Mouse (Mus musculus): ENCODE data around the gene Rprd1b. TPM values are rescaled to one million over a fixed set of nuclear protein-coding genes. Genes with fewer than 3 reads are reported as not detected.
A peak's percentile ranks its signal among the peaks of the same experiment; 100 is the strongest.

Gene Rprd1b
- total and polyA plus RNA-seq, 2 experiments from 2014 or later = 20.5 to 20.8 TPM

DNA sequence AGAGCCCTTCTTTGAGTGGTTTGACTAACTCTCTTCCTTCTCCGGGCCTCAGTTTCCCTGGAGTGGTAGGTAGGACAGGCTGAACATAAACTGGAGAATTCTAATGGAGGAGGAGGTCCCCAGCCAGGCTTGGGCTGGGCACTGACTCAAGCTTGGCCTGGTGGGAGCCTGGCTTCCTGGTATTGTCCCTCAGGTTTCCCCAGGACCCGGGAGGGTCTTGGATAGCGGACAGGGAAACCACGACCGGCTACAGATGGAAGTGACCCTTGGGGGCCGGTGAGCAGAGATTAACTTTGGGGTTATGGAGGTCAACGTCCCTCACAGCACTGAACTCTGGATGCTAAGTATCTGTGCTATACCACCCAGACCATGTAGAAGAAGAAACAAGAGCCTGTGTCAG lies 113.0 kb downstream of the Rprd1b start:
- Histone ChIP-seq H3K27me3 (ENCODE audit: insufficient read depth, low read length) (peaks cover 5% of the 10 kb centered on the region; the same call in 1 of the 2 replicates), H3K4me2 (ENCODE audit: low read depth, low read length, poor library complexity, severe bottlenecking) (no peak overlapping the region), H3K36me3 (ENCODE audit: insufficient read depth, low read length) (no peaks in the 10 kb centered on the region; the same call in 1 of the 2 replicates), H3K4me3 (ENCODE audit: low read depth, low read length) (no peak overlapping the region), H3K4me1 (ENCODE audit: insufficient read depth, low read length) (no peaks in the 10 kb centered on the region), H3K27ac (ENCODE audit: low read depth, low read length) (no peak overlapping the region), H3K9ac (replicated peaks; ENCODE audit: low read length, poor library complexity, severe bottlenecking) (no peak overlapping the region), H3K9me3 (ENCODE audit: low read length) (no peaks in the 10 kb centered on the region)
- 74% methylated on average over 7 of the region's 7 CpGs for WGBS
- DNase-seq (ENCODE audit: low spot score) (no peak), ATAC-seq (ENCODE audit: low FRiP score) (no peak)
- TF ChIP-seq CTCF (IDR thresholded peaks at IDR 0.05) = no peak

DNA sequence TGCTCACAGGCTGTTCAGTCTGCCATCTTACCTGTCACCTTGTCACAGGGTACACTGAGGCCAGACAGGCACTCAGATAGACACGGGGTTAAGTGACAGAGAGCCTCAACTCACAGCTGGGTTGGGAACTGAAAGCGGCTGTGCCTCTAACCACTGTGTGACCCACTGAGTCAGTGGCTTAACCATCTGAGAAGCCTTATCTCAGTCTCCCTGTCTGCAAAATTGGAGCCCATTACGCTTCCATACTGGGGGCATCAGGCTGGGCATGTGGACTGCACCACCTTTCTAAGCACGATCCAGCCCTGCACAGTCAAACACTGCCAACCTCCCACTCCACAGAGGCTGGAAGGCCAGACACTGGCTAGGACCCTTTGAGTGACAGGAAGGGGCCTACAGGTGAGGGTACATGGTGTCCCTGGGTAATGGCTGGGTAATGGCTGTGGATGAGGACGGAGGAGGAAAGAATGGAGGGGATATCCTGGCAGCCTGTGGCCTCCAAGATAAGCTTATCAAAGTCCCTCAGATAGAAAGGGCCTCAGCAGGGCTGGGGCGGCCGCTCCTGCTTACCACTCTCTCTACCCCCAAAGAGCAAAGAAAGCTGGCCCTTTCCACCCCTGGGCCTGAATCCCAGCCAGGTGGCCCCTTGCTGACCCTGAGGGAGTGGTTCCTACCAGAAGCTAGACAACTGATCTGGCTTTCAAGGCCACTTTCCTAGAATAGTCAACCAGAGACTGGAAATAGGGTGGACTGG lies 113.6 kb downstream of the Rprd1b start:
- no peak for DNase-seq (ENCODE audit: low spot score)
- Histone ChIP-seq H3K4me2 (ENCODE audit: low read depth, low read length, poor library complexity, severe bottlenecking) (no peak overlapping the region), H3K9me3 (ENCODE audit: low read length) (no peaks in the 10 kb centered on the region), H3K4me3 (ENCODE audit: low read depth, low read length) (no peak overlapping the region), H3K27me3 (ENCODE audit: insufficient read depth, low read length) (peaks cover 5% of the 10 kb centered on the region; the same call in 1 of the 2 replicates), H3K9ac (replicated peaks; ENCODE audit: low read length, poor library complexity, severe bottlenecking) (no peak overlapping the region), H3K4me1 (ENCODE audit: insufficient read depth, low read length) (no peaks in the 10 kb centered on the region), H3K36me3 (ENCODE audit: insufficient read depth, low read length) (no peaks in the 10 kb centered on the region; the same call in 1 of the 2 replicates), H3K27ac (ENCODE audit: low read depth, low read length) (no peak overlapping the region)
- no peak for TF ChIP-seq CTCF (IDR thresholded peaks at IDR 0.05)
- ATAC-seq (ENCODE audit: low FRiP score) = no peak
- WGBS = 89% methylated on average over 7 of the region's 7 CpGs

DNA sequence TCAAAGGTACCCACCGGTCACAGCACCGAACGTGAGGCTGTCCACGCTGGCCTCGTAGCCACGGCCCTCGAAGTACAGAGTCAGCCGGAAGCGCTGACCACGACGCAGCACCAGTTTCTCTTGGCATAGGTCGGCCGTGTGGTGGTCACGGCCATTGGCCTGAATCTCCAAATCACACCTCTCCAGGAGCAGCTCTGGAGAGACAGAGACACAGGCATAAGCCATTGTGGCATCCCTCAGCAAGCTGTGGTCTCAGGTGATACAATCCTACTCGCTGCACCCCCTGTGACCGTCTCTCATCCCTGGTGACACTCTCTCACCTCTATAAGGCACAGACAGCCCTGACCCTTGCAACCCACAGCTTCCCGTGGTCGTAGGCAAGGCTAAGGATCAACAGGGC lies 114.7 kb downstream of the Rprd1b start:
- no peak overlapping the region for H3K27ac ChIP-seq (ENCODE audit: low read depth, low read length)
- no peak for ATAC-seq (ENCODE audit: low FRiP score)
- H3K4me2 ChIP-seq (ENCODE audit: low read depth, low read length, poor library complexity, severe bottlenecking) = no peak overlapping the region
- DNase-seq (ENCODE audit: low spot score) = no peak
- H3K27me3 ChIP-seq (ENCODE audit: insufficient read depth, low read length) = peaks cover 5% of the 10 kb centered on the region; the same call in 1 of the 2 replicates
- no peaks in the 10 kb centered on the region; the same call in 1 of the 2 replicates for H3K36me3 ChIP-seq (ENCODE audit: insufficient read depth, low read length)
- H3K9me3 ChIP-seq (ENCODE audit: low read length) = no peaks in the 10 kb centered on the region
- no peak for TF ChIP-seq CTCF (IDR thresholded peaks at IDR 0.05)
- WGBS = 79% methylated on average over 18 of the region's 18 CpGs
- 0 out of 2 replicates have a peak overlapping the region, but pooled peaks have one; percentile 19 for H3K9ac ChIP-seq (replicated peaks; ENCODE audit: low read length, poor library complexity, severe bottlenecking)
- H3K4me3 ChIP-seq (ENCODE audit: low read depth, low read length) = no peak overlapping the region
- no peaks in the 10 kb centered on the region for H3K4me1 ChIP-seq (ENCODE audit: insufficient read depth, low read length)

DNA sequence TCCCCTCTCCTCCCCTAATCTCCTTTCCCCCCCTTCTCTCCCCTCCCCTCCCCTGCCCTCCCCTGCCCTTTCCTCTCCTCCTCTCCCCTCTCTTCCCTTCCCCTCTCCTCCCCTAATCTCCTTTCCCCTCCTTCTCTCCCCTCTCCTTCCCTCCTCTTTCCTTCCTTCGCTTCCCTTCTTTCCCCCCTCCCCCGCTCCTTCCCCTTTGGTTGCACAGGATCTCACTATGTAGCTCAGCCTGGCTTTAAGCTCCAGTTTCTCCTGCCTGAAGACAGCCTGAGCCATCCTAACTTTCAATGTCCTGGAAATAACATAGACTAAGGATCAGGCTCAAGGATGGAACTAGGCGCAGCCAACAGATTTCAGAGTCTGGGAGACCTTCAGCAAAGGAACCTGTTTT lies 115.5 kb downstream of the Rprd1b start:
- ATAC-seq (ENCODE audit: low FRiP score) (no peak), DNase-seq (ENCODE audit: low spot score) (no peak)
- H3K27me3 ChIP-seq (ENCODE audit: insufficient read depth, low read length) = peaks cover 5% of the 10 kb centered on the region; the same call in 1 of the 2 replicates
- TF ChIP-seq CTCF (IDR thresholded peaks at IDR 0.05) = no peak
- no peaks in the 10 kb centered on the region for H3K9me3 ChIP-seq (ENCODE audit: low read length)
- H3K27ac ChIP-seq (ENCODE audit: low read depth, low read length) = no peak overlapping the region
- no peak overlapping the region for H3K4me2 ChIP-seq (ENCODE audit: low read depth, low read length, poor library complexity, severe bottlenecking)
- H3K36me3 ChIP-seq (ENCODE audit: insufficient read depth, low read length) = no peaks in the 10 kb centered on the region
- H3K4me1 ChIP-seq (ENCODE audit: insufficient read depth, low read length) = no peaks in the 10 kb centered on the region
- no peak overlapping the region for H3K4me3 ChIP-seq (ENCODE audit: low read depth, low read length)
- 50% methylated on average over 3 of the region's 3 CpGs for WGBS
- no peak overlapping the region for H3K9ac ChIP-seq (replicated peaks; ENCODE audit: low read length, poor library complexity, severe bottlenecking)

DNA sequence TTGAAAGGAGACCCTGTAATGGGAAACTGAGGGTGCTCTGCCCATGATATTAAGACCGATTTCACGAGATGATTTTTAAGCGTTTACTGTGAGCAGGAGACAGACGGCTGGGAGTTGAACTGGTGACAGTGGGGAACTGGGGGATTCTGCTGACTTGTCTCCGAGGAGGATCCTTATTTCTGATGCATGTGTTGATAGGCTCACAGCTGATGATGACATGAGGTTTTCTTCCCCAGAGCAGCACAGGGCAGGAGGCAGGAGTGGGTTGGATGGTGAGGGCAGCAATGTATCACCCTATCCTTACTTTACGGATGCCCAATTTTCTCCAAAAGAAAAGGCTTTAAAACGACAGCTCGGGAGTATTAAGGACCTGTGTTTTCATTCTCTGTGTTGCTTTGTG lies 116.0 kb downstream of the Rprd1b start:
- no peaks in the 10 kb centered on the region for H3K9me3 ChIP-seq (ENCODE audit: low read length)
- no peak overlapping the region for H3K4me2 ChIP-seq (ENCODE audit: low read depth, low read length, poor library complexity, severe bottlenecking)
- no peaks in the 10 kb centered on the region for H3K4me1 ChIP-seq (ENCODE audit: insufficient read depth, low read length)
- H3K4me3 ChIP-seq (ENCODE audit: low read depth, low read length) = no peak overlapping the region
- H3K36me3 ChIP-seq (ENCODE audit: insufficient read depth, low read length) = no peaks in the 10 kb centered on the region
- H3K27me3 ChIP-seq (ENCODE audit: insufficient read depth, low read length) = peaks cover 5% of the 10 kb centered on the region; the same call in 1 of the 2 replicates
- DNase-seq (ENCODE audit: low spot score) (no peak), ATAC-seq (ENCODE audit: low FRiP score) (no peak)
- no peak overlapping the region for H3K27ac ChIP-seq (ENCODE audit: low read depth, low read length)
- TF ChIP-seq CTCF (IDR thresholded peaks at IDR 0.05) = no peak
- H3K9ac ChIP-seq (replicated peaks; ENCODE audit: low read length, poor library complexity, severe bottlenecking) = no peak overlapping the region
- 41% methylated on average over 8 of the region's 8 CpGs for WGBS

DNA sequence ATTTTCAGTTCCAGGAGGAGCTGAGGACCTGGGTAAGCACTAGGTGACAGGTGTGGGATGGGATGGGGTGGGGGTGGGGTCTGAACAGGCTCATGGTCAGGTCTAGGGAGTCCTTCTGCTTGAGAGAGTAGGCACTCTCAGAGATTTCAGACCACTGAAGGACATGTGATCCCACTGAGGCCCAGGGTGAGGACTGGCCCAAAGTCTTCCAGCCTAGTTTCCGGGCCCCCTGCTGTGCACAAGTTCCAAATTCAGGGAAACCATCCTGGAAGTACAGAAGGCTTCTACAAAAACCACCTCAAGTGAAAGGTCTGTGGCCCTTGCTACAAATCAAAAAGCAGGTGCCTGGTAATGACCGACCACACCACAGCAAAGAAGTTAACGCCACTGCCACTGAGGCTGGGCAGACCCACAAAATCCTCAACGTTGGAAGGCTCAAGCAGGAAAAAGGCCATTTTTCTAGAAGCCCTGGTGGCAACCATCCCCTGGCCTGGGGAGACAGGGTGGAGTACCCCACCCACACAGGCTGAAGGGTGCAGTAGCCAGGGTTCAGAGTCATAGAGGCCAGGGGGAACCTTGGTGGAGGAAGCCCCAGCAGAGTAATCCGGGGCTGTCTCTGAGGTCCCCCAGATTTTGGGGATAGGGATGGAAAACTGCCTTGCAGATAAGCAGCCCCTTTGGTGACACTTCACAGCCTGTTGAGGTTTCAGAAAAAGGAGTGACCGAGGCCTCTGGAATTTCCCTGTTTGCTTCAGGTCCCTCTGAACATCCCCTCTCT lies 116.6 kb downstream of the Rprd1b start:
- DNase-seq (ENCODE audit: low spot score) (no peak), ATAC-seq (ENCODE audit: low FRiP score) (no peak)
- peaks cover 5% of the 10 kb centered on the region; the same call in 1 of the 2 replicates for H3K27me3 ChIP-seq (ENCODE audit: insufficient read depth, low read length)
- H3K4me3 ChIP-seq (ENCODE audit: low read depth, low read length) = no peak overlapping the region
- H3K27ac ChIP-seq (ENCODE audit: low read depth, low read length) = no peak overlapping the region
- no peaks in the 10 kb centered on the region for H3K9me3 ChIP-seq (ENCODE audit: low read length)
- WGBS = 89% methylated on average over 6 of the region's 6 CpGs
- no peak overlapping the region for H3K4me2 ChIP-seq (ENCODE audit: low read depth, low read length, poor library complexity, severe bottlenecking)
- H3K4me1 ChIP-seq (ENCODE audit: insufficient read depth, low read length) = no peaks in the 10 kb centered on the region
- no peak for TF ChIP-seq CTCF (IDR thresholded peaks at IDR 0.05)
- H3K36me3 ChIP-seq (ENCODE audit: insufficient read depth, low read length) = no peaks in the 10 kb centered on the region
- H3K9ac ChIP-seq (replicated peaks; ENCODE audit: low read length, poor library complexity, severe bottlenecking) = no peak overlapping the region

Measured in midbrain, postnatal 0 days (tissue).